Comparison of ENCODE assay signal across 9 mouse cellular contexts in genomic region chr6:128436356-128437005, GRCm38 (mm10). TPM values are rescaled to one million over a fixed set of nuclear protein-coding genes. Genes with fewer than 3 reads are reported as not detected.
DNase-seq lines count a peak whose midpoint lies in the region; ATAC-seq and TF ChIP-seq lines count a peak whose summit lies in the region.
"Had no signal": no experiment of that assay in that cellular context is flagged by ENCODE, and none has a peak within 500 bp of the region (broad histone marks: within the 10 kb centered on the region; RNA-seq: fewer than 3 reads in every experiment).

No protein-coding gene starts in this region.

- no peak for TF ChIP-seq CTCF in gastrocnemius, adult 2 months (IDR thresholded peaks at IDR 0.05)

- peaks cover 17% of the 10 kb centered on the region; the same call in 1 of the 2 replicates for H3K27me3 ChIP-seq in hindbrain, embryonic 10.5 days (ENCODE audit: insufficient read depth, poor library complexity, severe bottlenecking)
- no peaks in the 10 kb centered on the region for H3K27me3 ChIP-seq in liver, embryonic 16.5 days (ENCODE audit: control insufficient read depth, insufficient read depth, low read depth, low read length)

- peaks cover 14 to 29% of the 10 kb centered on the region in 2 experiments for H3K4me1 ChIP-seq in ES-E14 (ENCODE audit: control insufficient read depth in 2 of 2, insufficient read depth in 2 of 2, low read length in 2 of 2, poor library complexity in 1 of 2)
- peaks cover 18% of the 10 kb centered on the region for H3K4me1 ChIP-seq in hindbrain, embryonic 10.5 days (replicated peaks)
- H3K4me1 ChIP-seq in liver, embryonic 16.5 days (ENCODE audit: control insufficient read depth, low read depth, low read length), result peaks cover 41% of the 10 kb centered on the region

- peak overlapping the region; percentile 98 for H3K4me2 ChIP-seq in liver, embryonic 16.5 days (ENCODE audit: low read depth, low read length)

- 93% methylated on average over 8 of the region's 8 CpGs for WGBS in hindbrain, embryonic 10.5 days
- 66% methylated on average over 8 of the region's 8 CpGs for WGBS in liver, embryonic 16.5 days (ENCODE audit: insufficient replicate concordance)

- intact Hi-C loops in gastrocnemius, adult 2 months (cut with DNase I), result no loop called here

- peak overlapping the region; percentile 89 to 93 for H3K4me3 ChIP-seq in ES-E14 (ENCODE audit: insufficient read depth in 1 of 2, low read depth in 1 of 2, low read length in 2 of 2, poor library complexity in 1 of 2, severe bottlenecking in 1 of 2)
- peak overlapping the region; percentile 96 for H3K4me3 ChIP-seq in hindbrain, embryonic 10.5 days
- peak overlapping the region; percentile 89 for H3K4me3 ChIP-seq in liver, embryonic 16.5 days (ENCODE audit: low read depth, low read length)
- H3K4me3 ChIP-seq in gastrocnemius, adult 2 months, result no peak overlapping the region

- H3K36me3 ChIP-seq in ES-E14 (ENCODE audit: control insufficient read depth, insufficient read depth, low read length, poor library complexity, severe bottlenecking), result peaks cover 52% of the 10 kb centered on the region
- H3K36me3 ChIP-seq in hindbrain, embryonic 10.5 days, result peaks cover 53% of the 10 kb centered on the region
- peaks cover 38% of the 10 kb centered on the region for H3K36me3 ChIP-seq in liver, embryonic 16.5 days (ENCODE audit: control insufficient read depth, insufficient read depth)

- peak; percentile 50 for DNase-seq in cerebellum, adult 9-11 months
- DNase-seq in cerebellum, adult 11-12 months, result no peak
- no peak for DNase-seq in ES-E14 (ENCODE audit: low read depth, low spot score)
- DNase-seq in hindbrain, embryonic 10.5 days (ENCODE audit: low spot score), result no peak
- no peak for DNase-seq in gastrocnemius, adult 2 months
- no peak for DNase-seq in layer of hippocampus, adult 8-10 months (ENCODE audit: low spot score in 2 of 2)
- no peak for DNase-seq in urinary bladder, adult 18-20 months (ENCODE audit: low spot score in 2 of 2)
- DNase-seq: lung, postnatal 36 days had no signal

- H3K9ac ChIP-seq in ES-E14 (ENCODE audit: insufficient read depth, low read depth, low read length, poor library complexity, severe bottlenecking), result peak overlapping the region; percentile 61
- H3K9ac ChIP-seq in liver, embryonic 16.5 days (ENCODE audit: low read depth, low read length), result peak overlapping the region; percentile 1

- no peaks in the 10 kb centered on the region for H3K9me3 ChIP-seq in ES-E14 (ENCODE audit: control insufficient read depth, insufficient read depth, low read depth, low read length)
- H3K9me3 ChIP-seq in hindbrain, embryonic 10.5 days, result no peaks in the 10 kb centered on the region
- no peaks in the 10 kb centered on the region for H3K9me3 ChIP-seq in liver, embryonic 16.5 days (replicated peaks; ENCODE audit: control insufficient read depth, low read length)

- in situ Hi-C loops in ES-E14 (cut with MboI; ENCODE audit: low sequenced_read_pairs in 2 of 2, unreplicated experiment in 2 of 2), result no loop called here

- no peak for ATAC-seq in liver, embryonic 16.5 days (ENCODE audit: low read depth)

- H3K27ac ChIP-seq in ES-E14 (ENCODE audit: insufficient read depth, low read depth, low read length, poor library complexity, severe bottlenecking), result no peak overlapping the region
- peak overlapping the region; percentile 98 for H3K27ac ChIP-seq in hindbrain, embryonic 10.5 days
- no peak overlapping the region for H3K27ac ChIP-seq in liver, embryonic 16.5 days (ENCODE audit: low read length)
- no peak overlapping the region for H3K27ac ChIP-seq in gastrocnemius, adult 2 months

TF ChIP-seq in ES-E14, 5 proteins besides CTCF, POLR2A, EP300 and RAD21:
- TF ChIP-seq CHD2 (IDR thresholded peaks at IDR 0.05; ENCODE audit: low read depth, low read length), result no peak
- no peak for TF ChIP-seq HCFC1 (IDR thresholded peaks at IDR 0.05; ENCODE audit: borderline replicate concordance, insufficient read depth, low read length)
- no peak for TF ChIP-seq MAFK (IDR thresholded peaks at IDR 0.05; ENCODE audit: insufficient read depth, low read depth, low read length)
- TF ChIP-seq ZC3H11A (IDR thresholded peaks at IDR 0.05; ENCODE audit: borderline replicate concordance, low read depth, low read length), result no peak
- TF ChIP-seq ZNF384 (IDR thresholded peaks at IDR 0.05; ENCODE audit: low read depth, low read length), result no peak

RNA-seq across cellular contexts. Expression of gene Fkbp4, which starts 2.0 kb away (rescaled TPM):
- total RNA-seq in ES-E14 (2012; rRNA removed), result 396 and 408 TPM in 2 replicates
- polyA plus RNA-seq in hindbrain, embryonic 10.5 days (2016; fragmentation: Nextera tagmentation; extraction: Ambion mirVana), result 548 and 688 TPM in 2 replicates
- 156 and 174 TPM in 2 replicates for polyA plus RNA-seq in liver, embryonic 16.5 days (2015; fragmentation: Nextera tagmentation; extraction: Ambion mirVana)
- total RNA-seq in gastrocnemius, adult 2 months (2021), result 100 to 1,000 TPM; 105 to 165 TPM
- total RNA-seq in layer of hippocampus, adult 8-10 months (2022), result 100 to 1,000 TPM; 101 to 133 (median 115) TPM

RNA-seq across cellular contexts. Expression of gene Itfg2, which starts 11.8 kb away (rescaled TPM):
- 33.4 and 38.3 TPM in 2 replicates for total RNA-seq in ES-E14 (2012; rRNA removed)
- 39.0 and 41.3 TPM in 2 replicates for polyA plus RNA-seq in hindbrain, embryonic 10.5 days (2016; fragmentation: Nextera tagmentation; extraction: Ambion mirVana)
- polyA plus RNA-seq in liver, embryonic 16.5 days (2015; fragmentation: Nextera tagmentation; extraction: Ambion mirVana), result 10.5 and 11.9 TPM in 2 replicates
- 10 to 100 TPM; 15.3 to 16.3 TPM for total RNA-seq in gastrocnemius, adult 2 months (2021)
- 10 to 100 TPM; 27.9 to 35.5 (median 29.1) TPM for total RNA-seq in layer of hippocampus, adult 8-10 months (2022)

RNA-seq across cellular contexts. Expression of gene Nrip2, which starts 37.4 kb away (rescaled TPM):
- total RNA-seq in ES-E14 (2012; rRNA removed), result 0.27 and 0.42 TPM in 2 replicates
- polyA plus RNA-seq in hindbrain, embryonic 10.5 days (2016; fragmentation: Nextera tagmentation; extraction: Ambion mirVana), result 2.5 and 3.3 TPM in 2 replicates
- 4.1 and 4.7 TPM in 2 replicates for polyA plus RNA-seq in liver, embryonic 16.5 days (2015; fragmentation: Nextera tagmentation; extraction: Ambion mirVana)
- 1 to 10 TPM; 1.5 to 1.7 TPM for total RNA-seq in gastrocnemius, adult 2 months (2021)
- 10 to 100 TPM; 16.0 to 19.6 (median 17.5) TPM for total RNA-seq in layer of hippocampus, adult 8-10 months (2022)

Comparison
In these comparisons a context has a peak if more than half of its experiments do, and no peak if none do; other contexts are left out.
1. RNA of gene Nrip2, which starts 37.4 kb away (total RNA-seq): 16.0 to 19.6 TPM in layer of hippocampus, adult 8-10 months; 1.5 to 1.7 TPM in gastrocnemius, adult 2 months and 0.27 to 0.42 TPM in ES-E14; every median in the first group is over 4 times any median in the second.